Mouse (Mus musculus) cortical plate, adult 2 months (tissue): ENCODE data around the gene Gm45717. TPM values are rescaled to one million over a fixed set of nuclear protein-coding genes. Genes with fewer than 3 reads are reported as not detected.

ENCODE experiments used
- H3K27ac ChIP-seq: fragments of 200-500 bp; 2 replicates; pipeline ENCODE4 v1.5.1; 2012; ENCODE audit warnings: low read length, control low read depth, inconsistent platforms; ENCODE audit not compliant: insufficient read depth
- H3K4me1 ChIP-seq: fragments of 200-500 bp; 2 replicates; pipeline ENCODE4 v1.6.1; 2011; ENCODE audit warnings: low read length; ENCODE audit not compliant: control insufficient read depth, insufficient read depth
- H3K4me3 ChIP-seq: fragments of 200-500 bp; 2 replicates; pipeline ENCODE4 v1.5.1; 2011; ENCODE audit warnings: mild to moderate bottlenecking, low read length, control low read depth; ENCODE audit not compliant: insufficient read depth
- CTCF ChIP-seq: fragments of 200-500 bp; IDR thresholded peaks from 2 replicates; pipeline ENCODE4 v1.5.1; 2011; ENCODE audit warnings: mild to moderate bottlenecking, control low read depth, low read length; ENCODE audit not compliant: insufficient read depth; ENCODE audit errors: extremely low read depth
- POLR2A ChIP-seq: fragments of 200-500 bp; IDR thresholded peaks from 2 replicates; pipeline ENCODE4 v1.6.1; 2011; ENCODE audit warnings: mild to moderate bottlenecking, low read length, control low read depth; ENCODE audit not compliant: insufficient read depth; ENCODE audit errors: extremely low read depth
- polyA plus RNA-seq: library from polyadenylated mRNA; depleted of rRNA; stranded (reverse); fragments of >200 nt; gene quantifications from 2 replicates; pipeline ENCODE4 v1.2.3, GENCODE M21; 2012; rRNA removed

The Gm45717 gene
- polyA plus RNA-seq, 1 experiment: not detected

GRCm38 (mm10) chr7:140900220-140900619 is 55.5 kb downstream of the Gm45717 start, which contains the start of gene Cox8b:
Gene Cox8b (minus strand): TSS chr7:140900446.
- TF ChIP-seq CTCF: no peak
- no peak for TF ChIP-seq POLR2A

More at GRCm38 (mm10) chr7:140900220-140900619, 55.5 kb downstream of the Gm45717 start, which contains the start of gene Cox8b:
- H3K4me3 ChIP-seq: no peak within 1 kb of the TSS
- H3K27ac ChIP-seq: no peak within 1 kb of the TSS
- H3K4me1 ChIP-seq: 0 out of 2 replicates have a peak, but pooled peaks cover 1% of the 10 kb centered on the region

Other genes starting within 250 kb of the Gm45717 start
- gene Cyp2e1, start 192.2 kb downstream of the Gm45717 start, polyA plus RNA-seq: 0.15 and 0.23 TPM in 2 replicates
- 0.74 and 1.0 TPM in 2 replicates for gene Syce1, start 168.1 kb downstream of the Gm45717 start, polyA plus RNA-seq
- gene Zfp941, start 133.8 kb downstream of the Gm45717 start, polyA plus RNA-seq: 17.5 and 21.4 TPM in 2 replicates
- gene Urah, start 120.9 kb downstream of the Gm45717 start, polyA plus RNA-seq: 3.4 and 4.1 TPM in 2 replicates
- not detected in 2 replicates for gene Scgb1c1, start 110.4 kb downstream of the Gm45717 start, polyA plus RNA-seq
- gene Odf3, start 108.1 kb downstream of the Gm45717 start, polyA plus RNA-seq: 0.32 and 0.46 TPM in 2 replicates
- gene Gm45785, start 99.6 kb downstream of the Gm45717 start, polyA plus RNA-seq: 0.19 and 0.46 TPM in 2 replicates
- gene Ric8a, start 99.0 kb downstream of the Gm45717 start, polyA plus RNA-seq: 79.5 and 89.3 TPM in 2 replicates
- gene Bet1l, start 98.4 kb downstream of the Gm45717 start, polyA plus RNA-seq: 34.3 and 38.3 TPM in 2 replicates
- gene Psmd13, start 74.0 kb downstream of the Gm45717 start, polyA plus RNA-seq: 96.6 and 103 TPM in 2 replicates
- gene Sirt3, start 73.6 kb downstream of the Gm45717 start, polyA plus RNA-seq: 153 and 158 TPM in 2 replicates
- gene Cox8b, start 55.5 kb downstream of the Gm45717 start, polyA plus RNA-seq: 1.2 and 1.3 TPM in 2 replicates
- 0.44 and 0.54 TPM in 2 replicates for gene Nlrp6, start 35.0 kb downstream of the Gm45717 start, polyA plus RNA-seq
- 8.0 and 8.5 TPM in 2 replicates for gene Pgghg, start 14.5 kb downstream of the Gm45717 start, polyA plus RNA-seq
- 0.15 TPM in 1 of 2 replicates, not detected in the other for gene Ifitm5, start 5.6 kb downstream of the Gm45717 start, polyA plus RNA-seq
- gene Ifitm2, start 50 bp upstream of the Gm45717 start, polyA plus RNA-seq: 47.7 and 48.0 TPM in 2 replicates
- gene Ifitm1, start 11.3 kb upstream of the Gm45717 start, polyA plus RNA-seq: 22.0 and 28.5 TPM in 2 replicates
- 50.4 and 59.6 TPM in 2 replicates for gene Ifitm3, start 54.8 kb upstream of the Gm45717 start, polyA plus RNA-seq
- gene Ifitm6, start 62.0 kb upstream of the Gm45717 start, polyA plus RNA-seq: 0.74 and 1.3 TPM in 2 replicates
- not detected in 2 replicates for gene Gm17387, start 73.2 kb upstream of the Gm45717 start, polyA plus RNA-seq
- 109 and 125 TPM in 2 replicates for gene B4galnt4, start 105.2 kb upstream of the Gm45717 start, polyA plus RNA-seq
- gene Pkp3, start 122.3 kb upstream of the Gm45717 start, polyA plus RNA-seq: 0.06 and 0.15 TPM in 2 replicates
- 4.0 and 4.3 TPM in 2 replicates for gene Sigirr, start 144.6 kb upstream of the Gm45717 start, polyA plus RNA-seq
- gene Ano9, start 161.9 kb upstream of the Gm45717 start, polyA plus RNA-seq: 0.08 TPM in 1 of 2 replicates, not detected in the other
- 57.6 and 58.9 TPM in 2 replicates for gene Ptdss2, start 166.4 kb upstream of the Gm45717 start, polyA plus RNA-seq
- 38.6 and 38.8 TPM in 2 replicates for gene Rnh1, start 216.9 kb upstream of the Gm45717 start, polyA plus RNA-seq
- gene Hras, start 238.1 kb upstream of the Gm45717 start, polyA plus RNA-seq: 256 and 265 TPM in 2 replicates
- 5.4 and 5.8 TPM in 2 replicates for gene Lrrc56, start 238.2 kb upstream of the Gm45717 start, polyA plus RNA-seq